Mouse (Mus musculus) forebrain, embryonic 10.5 days (tissue): Measurements from ENCODE around the gene Abtb1. TPM values are rescaled to one million over a fixed set of nuclear protein-coding genes. Genes with fewer than 3 reads are reported as not detected.

Source experiments
- polyA plus RNA-seq: library from polyadenylated mRNA; unstranded; fragments of >200 nt; fragmentation: Nextera tagmentation; extraction: Ambion mirVana; gene quantifications from 2 replicates; pipeline ENCODE4 v1.2.1, GENCODE M21; 2016

The Abtb1 gene
- polyA plus RNA-seq, 1 experiment from 2014 or later: 20.8 TPM

Other genes starting within 250 kb of the Abtb1 start
- 0.22 and 0.25 TPM in 2 replicates for gene Kbtbd12, start 204.0 kb downstream of the Abtb1 start, polyA plus RNA-seq
- 5.8 and 7.4 TPM in 2 replicates for gene Mgll, start 117.6 kb downstream of the Abtb1 start, polyA plus RNA-seq
- 44.7 and 52.8 TPM in 2 replicates for gene Podxl2, start 33.1 kb upstream of the Abtb1 start, polyA plus RNA-seq
- gene Mcm2, start 56.8 kb upstream of the Abtb1 start, polyA plus RNA-seq: 305 and 322 TPM in 2 replicates
- 47.9 and 51.5 TPM in 2 replicates for gene Tpra1, start 60.3 kb upstream of the Abtb1 start, polyA plus RNA-seq